Mouse (Mus musculus) kidney, embryonic 15.5 days (tissue): ENCODE results near the gene Zfp646. TPM values are rescaled to one million over a fixed set of nuclear protein-coding genes. Genes with fewer than 3 reads are reported as not detected.

ENCODE experiments used
- ATAC-seq: fragments of 200-750 bp; cut with Nextera tagmentation; replicated peaks from 2 replicates; pipeline ENCODE4 v1.8.0; 2017; ENCODE audit warnings: moderate TSS enrichment; ENCODE audit not compliant: low FRiP score
- H3K27ac ChIP-seq: fragments of 300-500 bp; sonication (generic); 2 replicates; pipeline ENCODE4 v1.5.1; 2015; ENCODE audit warnings: mild to moderate bottlenecking, inconsistent platforms
- H3K27me3 ChIP-seq: fragments of 300-500 bp; sonication (generic); 2 replicates; pipeline ENCODE4 v1.6.1; 2015; ENCODE audit warnings: inconsistent platforms
- H3K36me3 ChIP-seq: fragments of 300-500 bp; sonication (generic); 2 replicates; pipeline ENCODE4 v1.6.1; 2015; ENCODE audit warnings: inconsistent platforms
- H3K4me1 ChIP-seq: fragments of 300-500 bp; sonication (generic); 2 replicates; pipeline ENCODE4 v1.6.1; 2015; ENCODE audit warnings: inconsistent platforms
- H3K4me2 ChIP-seq: fragments of 300-500 bp; sonication (generic); 2 replicates; pipeline ENCODE4 v1.6.1; 2015; ENCODE audit warnings: moderate library complexity, mild to moderate bottlenecking, inconsistent platforms
- H3K4me3 ChIP-seq: fragments of 300-500 bp; sonication (generic); replicated peaks from 2 replicates; pipeline ENCODE4 v1.5.1; 2015; ENCODE audit warnings: mild to moderate bottlenecking, inconsistent platforms
- H3K9ac ChIP-seq: fragments of 300-500 bp; sonication (generic); 2 replicates; pipeline ENCODE4 v1.6.1; 2015; ENCODE audit warnings: mild to moderate bottlenecking, inconsistent platforms
- H3K9me3 ChIP-seq: fragments of 300-500 bp; sonication (generic); replicated peaks from 2 replicates; pipeline ENCODE4 v1.6.1; 2016; ENCODE audit warnings: inconsistent platforms
- WGBS: fragments of 180-500 bp; shearing (Covaris S2); methylation state at CpG from one replicate; pipeline ENCODE4 v1.1.7; 2015; ENCODE audit warnings: mixed read lengths; 5-methylcytosine and 5-hydroxymethylcytosine counted together
- polyA plus RNA-seq: library from polyadenylated mRNA; unstranded; fragments of >200 nt; fragmentation: Nextera tagmentation; extraction: Ambion mirVana; gene quantifications from 2 replicates; pipeline ENCODE4 v1.2.1, GENCODE M21; 2015

Zfp646 gene
- polyA plus RNA-seq, 1 experiment from 2014 or later = 13.7 TPM

DNA sequence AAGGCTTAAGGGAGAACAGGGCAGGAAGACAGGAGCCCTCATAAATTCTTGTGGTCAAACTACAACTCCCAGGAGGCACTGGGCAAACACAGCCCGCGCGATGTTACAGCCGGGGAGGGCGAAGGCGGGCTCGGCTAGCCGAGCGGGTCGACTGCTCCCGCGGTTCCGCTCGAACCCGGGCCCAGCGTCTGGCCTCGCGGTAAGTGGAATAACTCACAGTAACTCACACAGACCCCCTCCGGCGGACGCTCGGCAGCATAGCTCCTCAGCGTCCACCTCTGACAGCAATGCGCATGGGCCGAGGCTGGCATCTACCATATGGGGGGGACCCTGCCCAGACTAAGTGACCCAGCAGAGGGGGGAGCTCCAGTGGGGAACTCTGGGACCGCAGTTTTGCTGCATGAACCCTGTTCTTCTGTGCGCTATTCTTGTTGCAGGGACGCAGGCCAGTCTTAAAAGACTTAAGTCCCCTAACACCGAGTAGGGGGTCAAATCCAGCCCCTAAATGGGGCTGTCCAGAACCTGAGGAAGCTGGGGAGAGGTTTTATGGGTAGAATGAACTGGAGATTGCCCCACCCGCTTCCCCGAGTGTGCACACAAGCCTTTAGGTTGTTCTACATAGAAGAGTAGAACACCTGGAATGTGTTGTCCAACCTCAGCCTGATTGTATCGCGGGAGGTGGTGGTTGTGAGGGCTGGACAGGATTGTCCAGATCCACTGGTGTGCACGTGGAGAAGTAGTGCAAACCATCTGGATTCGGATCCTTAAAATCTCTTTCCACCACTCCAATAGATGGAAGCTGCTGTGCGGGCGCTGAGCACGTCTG lies 28.2 kb downstream of the Zfp646 start, which contains the start of gene Bckdk:
Gene Bckdk, plus strand, starts transcription at position 112 of the 826 bp plus-strand sequence.
- 0 out of 2 replicates have a peak, but pooled peaks cover 4% of the 10 kb centered on the region for H3K27me3 ChIP-seq
- H3K4me3 ChIP-seq = peak within 1 kb of the TSS; percentile 87
- H3K4me2 ChIP-seq = peak within 1 kb of the TSS; percentile 73
- 6% methylated on average over 38 of the region's 38 CpGs for WGBS
- peak within 1 kb of the TSS; percentile 85 for H3K9ac ChIP-seq
- ATAC-seq = peak; percentile 93
- peak within 1 kb of the TSS; percentile 92 for H3K27ac ChIP-seq
- peaks cover 43% of the 10 kb centered on the region for H3K36me3 ChIP-seq
- H3K9me3 ChIP-seq = no peaks in the 10 kb centered on the region
- H3K4me1 ChIP-seq = peaks cover 18% of the 10 kb centered on the region

DNA sequence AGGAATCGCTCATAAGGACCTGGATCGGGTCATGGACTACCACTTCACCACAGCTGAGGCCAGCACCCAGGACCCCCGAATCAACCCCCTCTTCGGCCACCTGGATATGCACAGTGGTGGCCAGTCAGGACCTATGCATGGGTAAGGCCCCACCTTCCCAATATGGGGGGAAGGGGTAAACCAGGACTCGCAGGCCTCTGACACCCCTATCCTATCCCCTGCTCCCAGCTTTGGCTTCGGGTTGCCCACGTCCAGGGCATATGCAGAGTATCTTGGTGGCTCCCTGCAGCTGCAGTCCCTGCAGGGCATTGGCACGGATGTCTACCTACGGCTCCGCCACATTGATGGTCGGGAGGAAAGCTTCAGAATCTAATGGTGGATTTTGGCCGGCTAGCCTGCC lies 31.9 kb downstream of the Zfp646 start:
- no peaks in the 10 kb centered on the region for H3K9me3 ChIP-seq
- H3K36me3 ChIP-seq = peaks cover 54% of the 10 kb centered on the region
- 94% methylated on average over 12 of the region's 12 CpGs for WGBS
- H3K4me2 ChIP-seq = no peak overlapping the region
- H3K4me1 ChIP-seq = peaks cover 26% of the 10 kb centered on the region
- H3K4me3 ChIP-seq = no peak overlapping the region
- H3K9ac ChIP-seq = no peak overlapping the region
- H3K27me3 ChIP-seq = no peaks in the 10 kb centered on the region
- no peak for ATAC-seq
- H3K27ac ChIP-seq = no peak overlapping the region

DNA sequence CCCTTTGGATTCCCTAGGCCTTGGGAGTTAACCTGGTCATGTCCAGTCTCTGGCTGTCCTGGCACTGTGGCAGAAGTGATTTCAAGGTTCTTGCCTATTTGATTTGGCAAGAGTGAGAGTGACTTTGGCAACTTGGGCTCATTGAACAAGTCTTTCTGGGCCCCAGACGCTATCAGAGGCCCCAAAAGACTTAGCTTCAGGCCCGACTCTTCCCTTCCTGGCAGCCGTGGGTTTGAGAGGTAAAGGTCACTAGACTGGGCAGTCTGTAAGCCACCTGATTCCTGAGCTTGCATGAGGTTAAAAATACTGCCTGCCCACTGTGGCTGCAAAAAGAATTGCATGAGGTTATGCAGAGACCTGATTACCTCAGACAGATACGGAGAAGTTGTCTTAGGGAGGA lies 32.6 kb downstream of the Zfp646 start:
- H3K9ac ChIP-seq = no peak overlapping the region
- 90% methylated on average over 4 of the region's 4 CpGs for WGBS
- no peak for ATAC-seq
- H3K27ac ChIP-seq = no peak overlapping the region
- no peaks in the 10 kb centered on the region for H3K27me3 ChIP-seq
- H3K9me3 ChIP-seq = no peaks in the 10 kb centered on the region
- peaks cover 54% of the 10 kb centered on the region for H3K36me3 ChIP-seq
- H3K4me3 ChIP-seq = no peak overlapping the region
- no peak overlapping the region for H3K4me2 ChIP-seq
- H3K4me1 ChIP-seq = peaks cover 32% of the 10 kb centered on the region

DNA sequence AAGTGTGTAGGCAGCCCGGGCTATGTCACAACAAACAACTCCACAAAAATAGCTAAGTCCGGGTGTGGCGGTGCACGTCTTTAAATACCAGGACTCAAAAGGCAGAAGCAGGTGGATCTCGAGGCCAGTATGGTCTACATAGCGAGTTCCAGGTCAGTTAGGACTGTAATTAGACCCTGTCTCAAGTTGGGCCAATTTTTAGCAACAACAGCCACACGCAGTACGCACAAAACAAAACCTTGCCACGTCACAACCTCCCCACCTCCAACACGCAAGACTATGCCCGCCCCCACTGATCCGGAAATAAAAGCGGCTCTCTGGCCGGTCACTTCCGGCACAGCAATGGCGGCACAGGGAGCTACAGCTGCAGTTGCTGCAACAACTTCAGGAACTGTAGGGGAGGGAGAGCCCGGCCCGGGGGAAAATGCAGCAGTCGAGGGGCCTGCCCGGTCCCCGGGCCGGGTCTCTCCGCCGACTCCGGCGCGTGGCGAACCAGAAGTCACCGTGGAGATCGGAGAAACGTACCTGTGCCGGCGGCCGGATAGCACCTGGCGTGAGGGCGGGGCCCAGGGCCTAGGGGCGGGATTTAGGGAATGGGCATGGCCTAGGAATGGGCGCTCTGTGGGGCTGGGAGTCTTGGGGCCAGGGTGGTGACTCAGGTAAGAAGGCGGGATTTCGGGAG lies 36.3 kb downstream of the Zfp646 start, which contains the start of gene Kat8:
Gene Kat8, plus strand, starts transcription at position 327 of the 682 bp plus-strand sequence.
- peak within 1 kb of the TSS; percentile 91 for H3K27ac ChIP-seq
- peaks cover 14% of the 10 kb centered on the region for H3K4me1 ChIP-seq
- H3K27me3 ChIP-seq = no peaks in the 10 kb centered on the region
- H3K9me3 ChIP-seq = no peaks in the 10 kb centered on the region
- peak within 1 kb of the TSS; percentile 82 for H3K4me2 ChIP-seq
- H3K4me3 ChIP-seq = peak within 1 kb of the TSS; percentile 85
- 1% methylated on average over 40 of the region's 40 CpGs for WGBS
- peaks cover 58% of the 10 kb centered on the region for H3K36me3 ChIP-seq
- ATAC-seq = peak; percentile 97
- H3K9ac ChIP-seq = peak within 1 kb of the TSS; percentile 82

DNA sequence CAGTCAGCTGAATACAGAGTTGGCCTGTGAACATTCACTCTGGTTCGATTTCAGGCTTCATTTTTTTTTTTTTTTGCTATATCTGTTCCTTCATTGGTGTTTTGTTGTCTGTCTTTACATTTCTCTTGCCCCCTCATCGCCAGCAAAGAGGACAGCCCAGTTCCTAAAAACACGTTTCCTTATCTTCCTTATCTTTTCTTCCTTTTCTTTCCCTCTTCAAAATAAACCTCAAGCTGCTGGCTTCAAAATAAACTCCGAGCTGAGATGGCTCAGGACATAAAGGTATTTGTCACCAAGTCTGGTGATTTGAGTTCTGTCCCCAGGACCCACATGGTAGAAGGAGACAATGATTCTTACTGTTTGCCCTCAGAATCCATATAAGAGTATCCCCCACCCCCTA lies 36.9 kb downstream of the Zfp646 start:
- H3K4me2 ChIP-seq = peak overlapping the region; percentile 82
- peaks cover 14% of the 10 kb centered on the region for H3K4me1 ChIP-seq
- no peak for ATAC-seq
- peak overlapping the region; percentile 85 for H3K4me3 ChIP-seq
- peak overlapping the region; percentile 91 for H3K27ac ChIP-seq
- 23% methylated on average over 4 of the region's 4 CpGs for WGBS
- no peaks in the 10 kb centered on the region for H3K9me3 ChIP-seq
- no peaks in the 10 kb centered on the region for H3K27me3 ChIP-seq
- peak overlapping the region; percentile 82 for H3K9ac ChIP-seq
- peaks cover 58% of the 10 kb centered on the region for H3K36me3 ChIP-seq

DNA sequence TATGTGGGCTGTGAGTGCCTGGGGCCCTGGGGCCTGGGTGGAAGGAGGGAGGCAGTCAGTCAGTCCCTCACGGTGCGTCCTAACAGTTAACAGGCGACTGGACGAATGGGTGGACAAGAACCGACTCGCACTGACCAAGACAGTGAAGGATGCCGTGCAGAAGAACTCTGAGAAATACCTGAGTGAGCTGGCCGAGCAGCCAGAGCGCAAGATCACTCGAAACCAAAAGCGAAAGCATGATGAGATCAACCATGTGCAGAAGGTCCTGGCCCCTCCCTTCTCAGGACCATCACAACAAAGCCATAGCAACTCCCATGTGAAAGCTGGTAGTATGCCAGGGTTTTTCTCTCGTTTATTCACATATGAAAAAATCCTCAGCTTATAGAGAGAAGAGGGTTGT lies 39.3 kb downstream of the Zfp646 start:
- H3K4me3 ChIP-seq = no peak overlapping the region
- no peak overlapping the region for H3K9ac ChIP-seq
- 93% methylated on average over 12 of the region's 12 CpGs for WGBS
- no peak overlapping the region for H3K4me2 ChIP-seq
- no peak for ATAC-seq
- peaks cover 45% of the 10 kb centered on the region for H3K36me3 ChIP-seq
- no peaks in the 10 kb centered on the region for H3K9me3 ChIP-seq
- H3K27me3 ChIP-seq = no peaks in the 10 kb centered on the region
- no peak overlapping the region for H3K27ac ChIP-seq
- H3K4me1 ChIP-seq = peaks cover 14% of the 10 kb centered on the region

DNA sequence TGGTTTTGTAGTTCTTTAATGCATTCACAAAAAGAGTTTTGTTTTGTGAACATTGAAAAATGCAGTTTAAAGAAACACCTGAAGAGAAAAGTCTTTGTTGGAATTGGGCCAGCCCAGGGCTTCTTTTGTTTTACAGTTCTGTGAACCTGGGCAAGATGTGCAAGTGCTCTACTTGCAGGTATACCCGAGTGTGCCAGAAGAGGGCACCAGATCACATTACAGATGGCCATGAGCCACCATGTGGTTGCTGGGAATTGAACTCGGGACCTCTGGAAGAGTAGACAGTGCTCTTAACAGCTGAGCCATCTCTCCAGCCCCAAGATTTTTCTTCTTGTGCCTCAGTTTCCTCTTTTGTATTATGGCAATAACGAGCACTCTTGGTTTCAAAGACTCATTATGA lies 42.2 kb downstream of the Zfp646 start:
- ATAC-seq = no peak
- H3K4me3 ChIP-seq = no peak overlapping the region
- peaks cover 3% of the 10 kb centered on the region for H3K4me1 ChIP-seq
- no peak overlapping the region for H3K27ac ChIP-seq
- H3K27me3 ChIP-seq = no peaks in the 10 kb centered on the region
- no peak overlapping the region for H3K9ac ChIP-seq
- H3K36me3 ChIP-seq = peaks cover 70% of the 10 kb centered on the region
- no peaks in the 10 kb centered on the region for H3K9me3 ChIP-seq
- WGBS = 53% methylated on average over 3 of the region's 3 CpGs
- H3K4me2 ChIP-seq = no peak overlapping the region

DNA sequence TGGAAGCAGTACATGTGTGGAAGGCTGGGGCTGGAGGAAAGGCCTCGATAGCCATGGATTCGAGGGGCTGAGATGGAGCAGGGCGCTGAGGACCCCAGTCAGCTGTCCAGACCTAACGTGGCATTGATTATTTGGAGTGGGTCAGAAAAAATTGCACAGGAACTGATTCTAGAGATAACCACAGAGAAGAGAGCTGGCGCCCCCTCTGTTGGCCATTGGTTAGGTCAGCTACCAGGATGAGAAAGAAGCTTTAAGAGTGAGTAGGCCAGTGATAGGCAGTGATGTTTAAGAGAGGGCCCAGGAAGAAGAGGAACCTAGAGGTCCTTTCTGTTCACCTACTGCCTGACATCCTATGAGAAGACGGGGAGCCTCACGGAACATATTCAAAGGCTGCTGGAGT lies 43.3 kb downstream of the Zfp646 start:
- ATAC-seq = no peak
- H3K4me3 ChIP-seq = no peak overlapping the region
- 86% methylated on average over 7 of the region's 7 CpGs for WGBS
- no peak overlapping the region for H3K9ac ChIP-seq
- H3K9me3 ChIP-seq = no peaks in the 10 kb centered on the region
- no peak overlapping the region for H3K27ac ChIP-seq
- H3K4me2 ChIP-seq = no peak overlapping the region
- peaks cover 77% of the 10 kb centered on the region for H3K36me3 ChIP-seq
- H3K4me1 ChIP-seq = peaks cover 5% of the 10 kb centered on the region
- H3K27me3 ChIP-seq = no peaks in the 10 kb centered on the region

DNA sequence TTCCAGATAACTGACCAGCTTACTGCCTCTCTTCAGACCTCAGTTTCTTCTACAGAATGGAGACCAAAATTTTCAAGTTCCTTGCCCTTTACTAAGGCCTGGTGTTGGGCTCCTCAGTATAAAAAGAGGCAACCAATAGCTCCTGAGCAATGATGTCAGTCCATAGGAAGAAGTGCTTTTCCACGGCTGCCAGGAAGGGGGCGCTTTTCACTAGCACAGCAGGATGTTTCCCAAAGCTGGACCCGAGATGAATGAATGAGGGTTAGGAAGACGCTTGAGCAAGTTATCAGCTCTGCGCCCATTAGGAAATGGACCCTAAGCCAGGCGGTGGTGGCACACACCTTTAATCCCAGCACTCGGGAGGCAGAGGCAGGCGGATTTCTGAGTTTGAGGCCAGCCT lies 45.5 kb downstream of the Zfp646 start:
- Histone ChIP-seq H3K36me3 (peaks cover 78% of the 10 kb centered on the region), H3K4me3 (no peak overlapping the region), H3K27ac (no peak overlapping the region), H3K9me3 (no peaks in the 10 kb centered on the region), H3K27me3 (no peaks in the 10 kb centered on the region), H3K4me1 (peaks cover 26% of the 10 kb centered on the region), H3K4me2 (no peak overlapping the region), H3K9ac (no peak overlapping the region)
- 68% methylated on average over 8 of the region's 8 CpGs for WGBS
- ATAC-seq = no peak

DNA sequence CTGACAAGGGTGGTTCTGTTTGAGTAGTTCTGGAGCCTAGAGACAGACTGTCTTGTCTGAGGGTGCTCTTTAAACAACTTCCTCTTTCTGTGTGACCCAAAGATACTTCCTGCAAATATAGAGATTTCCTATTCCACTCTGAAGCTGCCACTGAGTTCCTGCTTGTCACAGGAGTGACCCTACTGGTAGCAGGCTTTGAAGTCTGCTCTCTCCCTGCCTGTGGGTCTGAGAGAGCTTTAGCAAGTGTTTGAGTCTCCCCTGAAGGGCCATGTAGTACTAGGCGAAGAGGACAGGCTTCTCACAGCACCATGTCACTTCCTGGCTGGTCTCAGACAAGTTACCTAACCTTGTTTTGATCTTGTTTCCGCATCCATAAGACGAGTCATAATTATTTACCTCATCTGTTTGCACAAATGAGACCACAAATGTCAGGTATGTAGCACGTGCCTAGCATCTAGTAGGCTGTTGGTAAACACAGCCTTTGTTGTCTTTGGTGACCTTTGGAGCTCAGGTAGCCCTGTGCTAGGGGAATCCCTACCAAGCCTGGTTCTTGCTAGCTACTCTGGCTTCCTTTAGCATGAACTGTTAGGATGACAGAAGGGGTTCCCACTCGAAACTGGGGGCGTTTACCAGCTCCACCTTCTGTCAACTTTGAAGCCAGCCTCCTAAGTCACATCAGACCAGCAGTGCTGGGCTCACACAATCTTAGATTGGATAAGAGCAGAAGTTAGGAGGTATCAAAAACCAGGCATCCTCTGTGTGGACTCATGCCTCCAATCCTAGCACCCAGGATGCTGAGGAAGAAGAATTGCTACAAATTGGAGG lies 46.6 kb downstream of the Zfp646 start:
- Histone ChIP-seq H3K4me1 (peaks cover 38% of the 10 kb centered on the region), H3K4me3 (no peak overlapping the region), H3K27ac (peak overlapping the region; percentile 37; the same call in 1 of the 2 replicates), H3K9me3 (no peaks in the 10 kb centered on the region), H3K27me3 (no peaks in the 10 kb centered on the region), H3K36me3 (peaks cover 76% of the 10 kb centered on the region), H3K4me2 (no peak overlapping the region), H3K9ac (no peak overlapping the region)
- ATAC-seq = no peak
- WGBS = 75% methylated on average over 6 of the region's 6 CpGs

DNA sequence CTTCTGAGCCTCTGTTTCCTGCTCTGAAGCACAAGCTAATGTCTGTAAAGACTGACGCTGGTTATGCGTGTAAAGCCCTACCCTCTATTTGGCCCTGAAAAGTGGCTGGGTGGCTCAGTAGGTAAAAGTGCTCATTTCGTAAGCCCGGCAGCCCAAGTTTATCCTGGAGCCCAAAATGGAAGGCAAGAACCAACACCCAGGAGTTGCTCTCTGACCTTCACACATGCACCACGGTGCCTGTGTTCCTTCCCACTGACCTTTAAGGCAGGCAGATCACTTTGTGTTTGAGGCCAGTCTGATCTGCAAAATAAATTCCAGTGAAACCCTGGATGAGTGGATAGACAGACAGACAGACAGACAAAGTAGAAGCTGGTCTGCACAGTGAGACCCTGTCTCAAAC lies 47.7 kb downstream of the Zfp646 start:
- Histone ChIP-seq H3K9me3 (no peaks in the 10 kb centered on the region), H3K27me3 (peaks cover 2% of the 10 kb centered on the region), H3K36me3 (peaks cover 66% of the 10 kb centered on the region), H3K4me3 (no peak overlapping the region), H3K4me1 (peaks cover 47% of the 10 kb centered on the region), H3K9ac (no peak overlapping the region), H3K4me2 (no peak overlapping the region), H3K27ac (peak overlapping the region; percentile 93)
- 80% methylated on average over 5 of the region's 5 CpGs for WGBS
- ATAC-seq = no peak
